Mouse (Mus musculus): ENCODE data around the gene Rpl21. TPM values are rescaled to one million over a fixed set of nuclear protein-coding genes. Genes with fewer than 3 reads are reported as not detected.

The Rpl21 gene
- total and polyA plus RNA-seq, 3 experiments, result 70.7 to 468 TPM; not detected in 1

GRCm38 (mm10) chr5:146858772-146859171 is 26.1 kb downstream of the Rpl21 start:
- Histone ChIP-seq H3K36me3 (ENCODE audit: control insufficient read depth in 1 of 2, insufficient read depth in 2 of 2, low read length in 2 of 2) (peaks cover 0 to 12% of the 10 kb centered on the region in 2 experiments; a peak in 2 of 4 replicates), H3K79me2 (ENCODE audit: control insufficient read depth, insufficient read depth, low read length, poor library complexity) (no peaks in the 10 kb centered on the region), H3K9me3 (replicated peaks; ENCODE audit: insufficient read depth, low read length) (no peaks in the 10 kb centered on the region), H3K27ac (ENCODE audit: control insufficient read depth, low read depth, low read length) (no peak overlapping the region), H3K4me3 (ENCODE audit: control insufficient read depth in 1 of 2, insufficient read depth in 1 of 2, low read depth in 2 of 2, low read length in 2 of 2) (no peak overlapping the region), H3K9ac (ENCODE audit: control insufficient read depth, low read depth, low read length, poor library complexity, severe bottlenecking) (no peak overlapping the region), H3K27me3 (ENCODE audit: control insufficient read depth in 1 of 2, insufficient read depth in 2 of 2, low read length in 2 of 2) (no peaks in the 10 kb centered on the region), H3K4me1 (ENCODE audit: control insufficient read depth in 1 of 2, insufficient read depth in 2 of 2, low read length in 2 of 2) (peaks cover 11 to 17% of the 10 kb centered on the region in 2 experiments)
- DNase-seq (ENCODE audit: low read depth, low spot score), result no peak
- no peak for TF ChIP-seq E2F4 (IDR thresholded peaks at IDR 0.05; ENCODE audit: borderline replicate concordance, low read depth, low read length)
- TF ChIP-seq JUND (IDR thresholded peaks at IDR 0.05; ENCODE audit: low read depth, low read length), result no peak
- no peak for TF ChIP-seq NELFE (IDR thresholded peaks at IDR 0.05; ENCODE audit: low read depth, low read length)
- no peak for TF ChIP-seq SMC3 (IDR thresholded peaks at IDR 0.05; ENCODE audit: low read depth, low read length)

- Histone ChIP-seq H3K4me3 (ENCODE audit: control insufficient read depth in 1 of 2, insufficient read depth in 1 of 2, low read depth in 2 of 2, low read length in 2 of 2) (no peak overlapping the region), H3K79me2 (ENCODE audit: control insufficient read depth, insufficient read depth, low read length, poor library complexity) (no peaks in the 10 kb centered on the region), H3K4me1 (ENCODE audit: control insufficient read depth in 1 of 2, insufficient read depth in 2 of 2, low read length in 2 of 2) (peaks cover 11 to 17% of the 10 kb centered on the region in 2 experiments), H3K9ac (ENCODE audit: control insufficient read depth, low read depth, low read length, poor library complexity, severe bottlenecking) (no peak overlapping the region), H3K27me3 (ENCODE audit: control insufficient read depth in 1 of 2, insufficient read depth in 2 of 2, low read length in 2 of 2) (no peaks in the 10 kb centered on the region), H3K36me3 (ENCODE audit: control insufficient read depth in 1 of 2, insufficient read depth in 2 of 2, low read length in 2 of 2) (peaks cover 0 to 12% of the 10 kb centered on the region in 2 experiments; a peak in 2 of 4 replicates), H3K27ac (ENCODE audit: control insufficient read depth, low read depth, low read length) (no peak overlapping the region), H3K9me3 (replicated peaks; ENCODE audit: insufficient read depth, low read length) (no peaks in the 10 kb centered on the region)
- TF ChIP-seq E2F4 (IDR thresholded peaks at IDR 0.05; ENCODE audit: borderline replicate concordance, low read depth, low read length) (no peak), MYC (IDR thresholded peaks at IDR 0.05; ENCODE audit: low read depth, low read length) (no peak), USF2 (IDR thresholded peaks at IDR 0.05; ENCODE audit: borderline replicate concordance in 1 of 2, insufficient read depth in 1 of 2, low read depth in 1 of 2, low read length in 2 of 2) (no peak), MEF2A (IDR thresholded peaks at IDR 0.05; ENCODE audit: extremely low read depth, insufficient replicate concordance, low read depth, low read length, poor library complexity, severe bottlenecking) (no peak), ELF1 (IDR thresholded peaks at IDR 0.05; ENCODE audit: low read depth, low read length) (no peak), TBP (IDR thresholded peaks at IDR 0.05; ENCODE audit: low read depth, low read length) (no peak), CHD2 (IDR thresholded peaks at IDR 0.05; ENCODE audit: low read length) (no peak), CTCF (IDR thresholded peaks at IDR 0.05 in 2 of 3, conservative IDR thresholded peaks at IDR 0.05 in 1 of 3; ENCODE audit: control insufficient read depth in 1 of 3, insufficient read depth in 1 of 3, low read depth in 2 of 3, low read length in 3 of 3, poor library complexity in 1 of 3, severe bottlenecking in 1 of 3) (no peak), JUND (IDR thresholded peaks at IDR 0.05; ENCODE audit: low read depth, low read length) (no peak), NRF1 (IDR thresholded peaks at IDR 0.05; ENCODE audit: insufficient read depth, low read depth, low read length, poor library complexity, severe bottlenecking) (no peak), ETS1 (IDR thresholded peaks at IDR 0.05; ENCODE audit: low read depth, low read length) (no peak), BHLHE40 (IDR thresholded peaks at IDR 0.05; ENCODE audit: borderline replicate concordance, low read depth, low read length) (no peak), POLR2A (IDR thresholded peaks at IDR 0.05; ENCODE audit: control insufficient read depth in 1 of 2, insufficient read depth in 1 of 2, low read depth in 1 of 2, low read length in 2 of 2, poor library complexity in 1 of 2) (no peak), MAX (IDR thresholded peaks at IDR 0.05; ENCODE audit: low read length) (no peak), ZMIZ1 (IDR thresholded peaks at IDR 0.05; ENCODE audit: low read depth, low read length) (no peak), HCFC1 (IDR thresholded peaks at IDR 0.05; ENCODE audit: low read depth, low read length) (no peak), POLR2AphosphoS2 (IDR thresholded peaks at IDR 0.05; ENCODE audit: low read length) (no peak)
- DNase-seq (ENCODE audit: low read depth, low spot score), result no peak
These were observed 26.6 kb downstream of the Rpl21 start for GRCm38 (mm10) chr5:146859246-146859645.
